Mouse (Mus musculus) brain, embryonic 14.5 days (tissue): ENCODE measurements around the gene Ephb4. TPM values are rescaled to one million over a fixed set of nuclear protein-coding genes. Genes with fewer than 3 reads are reported as not detected.
A peak's percentile ranks its signal among the peaks of the same experiment; 100 is the strongest.

Experiments
- DNase-seq: peaks from one replicate; pipeline ENCODE4 v3.0.0-alpha.2; 2011; ENCODE audit warnings: low read depth
- CTCF ChIP-seq: fragments of 200-500 bp; IDR thresholded peaks from 2 replicates; pipeline ENCODE4 v1.5.1; 2012; ENCODE audit warnings: inconsistent platforms, mild to moderate bottlenecking, moderate library complexity, borderline replicate concordance; ENCODE audit not compliant: insufficient read depth, insufficient read length; ENCODE audit errors: extremely low read depth
- POLR2A ChIP-seq: fragments of 200-500 bp; IDR thresholded peaks from 2 replicates; pipeline ENCODE4 v1.6.1; 2012; ENCODE audit warnings: mild to moderate bottlenecking, inconsistent platforms, borderline replicate concordance; ENCODE audit not compliant: poor library complexity, insufficient read depth, insufficient read length, severe bottlenecking; ENCODE audit errors: extremely low read depth
- polyA plus RNA-seq: library from polyadenylated mRNA; depleted of rRNA; stranded (reverse); fragments of >200 nt; gene quantifications from 2 replicates; pipeline ENCODE4 v1.2.3, GENCODE M21; 2012

Gene Ephb4
- polyA plus RNA-seq, 1 experiment, result 18.8 TPM

DNA sequence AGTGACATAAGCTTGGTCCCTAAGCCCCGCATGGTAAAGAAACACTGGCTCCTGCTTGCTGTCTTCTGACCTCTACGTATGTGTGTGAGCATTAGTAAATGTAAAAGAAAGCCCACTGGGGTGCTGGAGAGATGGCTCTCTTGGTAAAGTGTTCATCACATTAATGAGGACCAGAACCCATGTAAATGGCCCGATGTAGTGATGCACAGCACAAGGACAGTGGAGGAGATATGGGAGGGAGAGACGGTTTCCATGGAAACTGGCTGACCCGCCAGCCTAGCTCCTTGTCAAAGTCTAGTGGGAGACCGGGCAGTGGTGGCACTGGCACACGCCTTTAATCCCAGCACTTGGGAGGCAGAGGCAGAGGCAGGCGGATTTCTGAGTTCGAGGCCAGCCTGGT lies 26.8 kb downstream of the Ephb4 start:
- peak; percentile 53 for DNase-seq
- no peak for TF ChIP-seq POLR2A

- peak; percentile 29 for DNase-seq
- TF ChIP-seq POLR2A, result no peak
- no peak for TF ChIP-seq CTCF
These were observed 27.3 kb downstream of the Ephb4 start for GRCm38 (mm10) chr5:137377176-137377575.

GRCm38 (mm10) chr5:137377603-137378002 lies 27.7 kb downstream of the Ephb4 start:
- no peak for TF ChIP-seq POLR2A
- TF ChIP-seq CTCF, result no peak
- DNase-seq, result peak; percentile 1

GRCm38 (mm10) chr5:137381152-137381551 lies 31.2 kb downstream of the Ephb4 start:
- peak; percentile 72; the same call in 1 of the 2 replicates for TF ChIP-seq CTCF
- TF ChIP-seq POLR2A, result no peak
- peak; percentile 69 for DNase-seq

GRCm38 (mm10) chr5:137383441-137383840 lies 33.5 kb downstream of the Ephb4 start:
- TF ChIP-seq POLR2A, result no peak
- TF ChIP-seq CTCF, result no peak
- DNase-seq, result no peak

GRCm38 (mm10) chr5:137386712-137387111 lies 36.8 kb downstream of the Ephb4 start:
- no peak for DNase-seq
- TF ChIP-seq CTCF, result no peak
- TF ChIP-seq POLR2A, result no peak

DNA sequence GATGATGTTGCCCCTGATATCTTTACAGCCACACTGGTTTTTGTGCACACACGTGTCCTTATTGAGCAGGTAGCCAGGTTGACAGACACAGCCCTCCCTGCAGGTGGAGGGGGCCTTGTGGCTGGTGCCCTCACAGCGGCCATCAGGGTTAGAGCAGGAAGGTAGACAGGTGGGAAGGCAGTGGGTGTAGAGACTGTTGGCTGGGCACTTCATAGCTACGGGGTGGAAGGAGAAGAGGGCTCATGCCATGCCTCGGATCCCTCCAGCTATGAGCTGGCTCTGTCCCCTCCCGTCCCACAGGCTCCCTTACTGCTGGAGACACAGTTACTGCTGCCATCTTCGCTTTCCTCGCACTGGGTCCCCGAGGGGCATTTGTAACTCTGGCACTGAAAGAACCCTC lies 41.7 kb downstream of the Ephb4 start:
- DNase-seq, result no peak
- TF ChIP-seq CTCF, result no peak
- no peak for TF ChIP-seq POLR2A

DNA sequence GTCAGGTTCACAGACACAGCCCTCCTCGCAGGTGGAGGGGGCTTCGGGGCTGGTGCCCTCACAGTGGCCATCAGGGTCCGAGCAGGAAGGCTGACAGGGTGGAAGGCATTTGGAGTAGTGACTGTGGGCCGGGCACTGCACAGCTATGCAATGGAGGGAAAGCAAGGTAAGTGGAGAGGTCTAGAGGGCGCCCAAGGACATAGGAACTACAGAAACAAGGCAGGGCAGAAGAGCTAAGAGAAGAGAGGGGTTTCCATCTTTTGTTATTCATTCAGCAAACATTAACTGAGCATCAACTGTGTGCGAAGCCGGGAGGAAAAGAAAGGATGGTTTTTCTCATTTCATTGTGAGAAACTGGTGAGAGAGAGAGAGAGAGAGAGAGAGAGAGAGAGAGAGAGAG lies 44.5 kb downstream of the Ephb4 start:
- DNase-seq, result no peak
- TF ChIP-seq CTCF (peak; percentile 2; the same call in 1 of the 2 replicates), POLR2A (no peak)

DNA sequence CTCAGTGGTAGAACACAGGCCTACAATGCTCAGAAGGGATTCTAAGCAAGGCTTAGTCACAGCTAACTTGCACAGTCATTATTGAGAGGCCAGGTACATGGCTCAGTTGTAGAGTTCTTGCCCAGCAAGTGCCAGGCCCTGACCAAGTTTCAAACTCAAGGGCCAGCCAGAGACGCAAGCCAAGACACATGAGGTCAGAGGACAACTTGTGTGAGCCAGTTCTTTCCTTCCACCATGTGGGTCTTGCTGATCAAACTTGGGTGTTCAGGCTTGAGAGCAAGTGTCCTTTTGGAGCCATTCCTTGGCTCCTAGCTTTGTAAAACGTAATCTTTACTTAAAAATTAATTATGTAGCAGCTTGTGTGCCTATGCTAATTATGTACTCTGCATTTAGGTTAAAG lies 54.2 kb downstream of the Ephb4 start:
- no peak for DNase-seq
- TF ChIP-seq CTCF, result no peak

- peak; percentile 39 for DNase-seq
- no peak for TF ChIP-seq POLR2A
- no peak for TF ChIP-seq CTCF
These were observed 59.5 kb downstream of the Ephb4 start for GRCm38 (mm10) chr5:137409451-137409850.

DNA sequence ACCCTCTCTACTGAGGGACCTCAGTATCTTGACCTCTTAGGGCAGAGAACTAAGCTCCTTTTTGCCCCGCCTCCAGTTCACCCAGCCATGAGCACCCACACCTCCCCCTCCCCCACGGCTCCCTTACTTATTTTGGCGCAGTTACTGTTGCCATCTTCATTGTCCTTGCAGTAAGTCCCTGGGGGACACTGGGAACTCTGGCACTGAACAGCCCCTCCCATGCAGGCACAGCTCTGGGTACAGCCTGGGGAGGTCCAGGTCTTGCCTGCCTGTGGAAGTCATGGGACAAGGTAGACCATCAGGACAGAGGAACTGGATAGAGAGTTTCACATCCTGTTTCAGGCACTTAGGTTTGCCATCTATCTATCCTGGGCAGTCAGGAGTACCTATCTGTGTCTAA lies 60.2 kb downstream of the Ephb4 start:
- DNase-seq, result no peak
- TF ChIP-seq POLR2A (no peak), CTCF (no peak)

- DNase-seq, result no peak
- TF ChIP-seq CTCF (no peak), POLR2A (no peak)
These were observed 60.6 kb downstream of the Ephb4 start for GRCm38 (mm10) chr5:137410549-137410948.

DNA sequence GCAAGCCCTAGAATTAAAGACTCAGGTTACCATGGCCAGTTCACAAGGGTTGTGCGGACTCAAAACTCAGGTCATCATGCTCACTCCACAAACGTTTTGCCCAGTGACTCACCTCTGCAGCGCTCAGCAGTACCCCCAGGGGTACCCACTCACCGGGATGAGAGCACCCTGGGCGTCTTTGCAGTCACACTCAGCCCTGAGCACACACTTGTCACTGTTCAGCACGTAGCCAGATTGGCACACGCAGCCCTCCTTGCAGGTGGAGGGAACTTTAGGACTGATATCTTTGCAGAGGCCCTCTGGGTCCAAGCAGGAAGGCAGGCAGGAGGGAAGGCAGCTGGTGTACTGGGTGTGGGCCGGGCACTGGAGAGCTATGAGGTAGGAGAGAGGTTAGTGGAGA lies 61.3 kb downstream of the Ephb4 start:
- TF ChIP-seq CTCF, result no peak
- TF ChIP-seq POLR2A, result no peak
- no peak for DNase-seq
